Mouse (Mus musculus) erythroblast, embryonic 14.5 days (primary cell): ENCODE data around the gene Ctc1.

Experiments
- GATA1 ChIP-seq: IDR thresholded peaks from 2 replicates; pipeline ENCODE4 v1.6.1; 2012; ENCODE audit warnings: low read length, inconsistent platforms, mixed read lengths
- TAL1 ChIP-seq: IDR thresholded peaks from 3 replicates; pipeline ENCODE4 v1.6.1; 2012; ENCODE audit warnings: low read length, inconsistent platforms, mixed read lengths

DNA sequence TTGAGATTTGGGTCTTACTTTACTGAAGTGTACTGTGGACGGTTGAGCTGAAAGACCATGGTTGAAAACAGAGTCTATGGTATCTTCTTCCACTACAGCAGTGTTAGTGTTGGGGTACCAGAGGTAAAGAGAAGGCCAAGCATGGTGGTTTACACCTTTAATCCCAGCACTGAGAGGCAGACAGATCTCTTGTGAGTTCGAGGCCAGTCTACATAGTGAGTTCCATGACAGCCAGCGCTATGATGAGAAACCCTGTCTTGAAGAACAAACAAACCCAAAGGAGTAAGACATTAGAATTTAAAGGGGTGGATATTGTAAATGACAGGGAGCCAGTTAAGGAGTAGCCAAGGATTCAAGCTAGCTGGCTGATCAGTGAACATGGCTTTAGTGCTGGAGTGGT lies 1.0 kb downstream of the Ctc1 start:
- TF ChIP-seq TAL1 (no peak), GATA1 (no peak)
